In the genomic region with DNA sequence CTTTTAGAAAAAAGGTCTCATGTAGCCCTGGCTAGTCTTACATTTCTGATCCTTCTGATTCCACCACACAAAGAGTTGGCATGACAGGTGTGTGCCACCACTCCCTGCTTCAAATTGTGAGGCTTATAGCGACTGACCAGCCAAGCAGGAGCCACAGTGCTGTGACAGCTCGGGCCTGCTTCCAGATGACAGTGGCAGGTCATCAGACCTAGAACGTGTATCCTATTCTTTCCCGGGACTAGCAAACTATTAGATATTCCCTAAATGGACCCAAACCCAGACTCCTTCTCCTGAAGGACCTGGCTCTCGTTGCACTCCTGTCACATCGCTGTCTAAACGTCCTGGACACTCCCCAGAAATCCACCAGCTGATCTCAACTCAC, we compare ENCODE assay signal across 8 mouse cellular contexts. TPM values are rescaled to one million over a fixed set of nuclear protein-coding genes. Genes with fewer than 3 reads are reported as not detected.
DNase-seq lines count a peak whose midpoint lies in the region; ATAC-seq and TF ChIP-seq lines count a peak whose summit lies in the region.

No protein-coding gene starts in this region.

- ATAC-seq in lung, embryonic 14.5 days (ENCODE audit: insufficient read depth): no peak
- ATAC-seq in intestine, postnatal 0 days: no peak
- 0 out of 2 replicates have a peak, but pooled peaks have one; percentile 4 for ATAC-seq in neural tube, embryonic 15.5 days (ENCODE audit: low FRiP score)

- peak overlapping the region; percentile 95 for H3K9ac ChIP-seq in lung, embryonic 14.5 days
- peak overlapping the region; percentile 86 for H3K9ac ChIP-seq in intestine, postnatal 0 days (ENCODE audit: low read depth, low read length)
- H3K9ac ChIP-seq in neural tube, embryonic 15.5 days (replicated peaks): peak overlapping the region; percentile 98

- no peak for DNase-seq in lung, embryonic 14.5 days
- DNase-seq in lung, postnatal 14 days: no peak
- DNase-seq in adipocyte (ENCODE audit: low spot score): no peak
- no peak for DNase-seq in adrenal gland, postnatal 36 days
- DNase-seq in cerebellum, postnatal 4 days (ENCODE audit: low spot score in 2 of 2): no peak

- no peak for TF ChIP-seq POLR2A in embryonic fibroblast, embryonic 13.5 days (IDR thresholded peaks at IDR 0.05; ENCODE audit: low read depth, low read length)

- H3K27me3 ChIP-seq in lung, embryonic 14.5 days (ENCODE audit: insufficient read depth, low read length): no peaks in the 10 kb centered on the region
- H3K27me3 ChIP-seq in intestine, postnatal 0 days (replicated peaks; ENCODE audit: control insufficient read depth, insufficient read depth, low read length): no peaks in the 10 kb centered on the region
- no peaks in the 10 kb centered on the region for H3K27me3 ChIP-seq in neural tube, embryonic 15.5 days (replicated peaks)

- 16% methylated on average over 7 of the region's 7 CpGs for WGBS in lung, embryonic 14.5 days
- WGBS in intestine, postnatal 0 days: 6% methylated on average over 7 of the region's 7 CpGs
- 32% methylated on average over 7 of the region's 7 CpGs for WGBS in neural tube, embryonic 15.5 days

- no peak for TF ChIP-seq CTCF in lung, embryonic 14.5 days (IDR thresholded peaks at IDR 0.05; ENCODE audit: low read depth)
- TF ChIP-seq CTCF in embryonic fibroblast, embryonic 13.5 days (IDR thresholded peaks at IDR 0.05; ENCODE audit: borderline replicate concordance, insufficient read depth, low read length): no peak
- TF ChIP-seq CTCF in intestine, postnatal 0 days (IDR thresholded peaks at IDR 0.05; ENCODE audit: low read depth): no peak

- peaks cover 25% of the 10 kb centered on the region for H3K36me3 ChIP-seq in lung, embryonic 14.5 days (ENCODE audit: insufficient read depth)
- H3K36me3 ChIP-seq in intestine, postnatal 0 days (ENCODE audit: control insufficient read depth, insufficient read depth): peaks cover 11% of the 10 kb centered on the region; the same call in 1 of the 2 replicates
- peaks cover 11% of the 10 kb centered on the region for H3K36me3 ChIP-seq in neural tube, embryonic 15.5 days

- H3K4me1 ChIP-seq in lung, embryonic 14.5 days (ENCODE audit: insufficient read depth): peaks cover 14% of the 10 kb centered on the region
- peaks cover 3% of the 10 kb centered on the region; the same call in 1 of the 2 replicates for H3K4me1 ChIP-seq in embryonic fibroblast, embryonic 13.5 days (ENCODE audit: control insufficient read depth, insufficient read depth, low read length)
- H3K4me1 ChIP-seq in intestine, postnatal 0 days (replicated peaks; ENCODE audit: control insufficient read depth, insufficient read depth, low read length): peaks cover 16% of the 10 kb centered on the region; the same call in 1 of the 2 replicates
- peaks cover 43% of the 10 kb centered on the region for H3K4me1 ChIP-seq in neural tube, embryonic 15.5 days

- H3K27ac ChIP-seq in lung, embryonic 14.5 days (ENCODE audit: low read depth): peak overlapping the region; percentile 96
- H3K27ac ChIP-seq in embryonic fibroblast, embryonic 13.5 days (ENCODE audit: insufficient read depth, low read length): peak overlapping the region; percentile 84
- peak overlapping the region; percentile 98 for H3K27ac ChIP-seq in intestine, postnatal 0 days (ENCODE audit: low read depth, low read length)
- peak overlapping the region; percentile 87 for H3K27ac ChIP-seq in neural tube, embryonic 15.5 days (replicated peaks)

- H3K9me3 ChIP-seq in lung, embryonic 14.5 days (ENCODE audit: low read depth, low read length): no peaks in the 10 kb centered on the region
- H3K9me3 ChIP-seq in intestine, postnatal 0 days (ENCODE audit: control insufficient read depth): no peaks in the 10 kb centered on the region
- H3K9me3 ChIP-seq in neural tube, embryonic 15.5 days (replicated peaks): no peaks in the 10 kb centered on the region

- H3K4me2 ChIP-seq in lung, embryonic 14.5 days: peak overlapping the region; percentile 96
- H3K4me2 ChIP-seq in intestine, postnatal 0 days (replicated peaks; ENCODE audit: low read depth): peak overlapping the region; percentile 73
- H3K4me2 ChIP-seq in neural tube, embryonic 15.5 days: peak overlapping the region; percentile 92

- peak overlapping the region; percentile 98 for H3K4me3 ChIP-seq in lung, embryonic 14.5 days (ENCODE audit: low read depth, low read length)
- peak overlapping the region; percentile 71 for H3K4me3 ChIP-seq in embryonic fibroblast, embryonic 13.5 days (ENCODE audit: insufficient read depth, low read length)
- peak overlapping the region; percentile 75 for H3K4me3 ChIP-seq in intestine, postnatal 0 days (ENCODE audit: low read depth, low read length)
- peak overlapping the region; percentile 94 for H3K4me3 ChIP-seq in neural tube, embryonic 15.5 days (replicated peaks)

RNA-seq across cellular contexts. Expression of a gene that starts 0.8 kb away (rescaled TPM):
- polyA plus RNA-seq in lung, embryonic 14.5 days (2014; fragmentation: Nextera tagmentation; extraction: Ambion mirVana): 226 and 229 TPM in 2 replicates
- polyA plus RNA-seq in embryonic fibroblast, embryonic 13.5 days (2011; ENCODE audit: insufficient read length, low read depth, missing spikeins): 65.4 and 90.1 TPM in 2 replicates
- polyA plus RNA-seq in intestine, postnatal 0 days (2015; fragmentation: Nextera tagmentation; extraction: Ambion mirVana): 68.7 and 73.4 TPM in 2 replicates
- polyA plus RNA-seq in neural tube, embryonic 15.5 days (2015; fragmentation: Nextera tagmentation; extraction: Ambion mirVana): 229 and 235 TPM in 2 replicates
- 10 to 100 TPM; 58.0 to 73.4 TPM for total RNA-seq in adrenal gland, postnatal 36 days (2021)

RNA-seq across cellular contexts. Expression of a gene that starts 2.2 kb away (rescaled TPM):
- not detected in 2 replicates for polyA plus RNA-seq in lung, embryonic 14.5 days (2014; fragmentation: Nextera tagmentation; extraction: Ambion mirVana)
- polyA plus RNA-seq in embryonic fibroblast, embryonic 13.5 days (2011; ENCODE audit: insufficient read length, low read depth, missing spikeins): not detected in 2 replicates
- 1.4 and 1.6 TPM in 2 replicates for polyA plus RNA-seq in intestine, postnatal 0 days (2015; fragmentation: Nextera tagmentation; extraction: Ambion mirVana)
- 0.69 and 14.1 TPM in 2 replicates for polyA plus RNA-seq in neural tube, embryonic 15.5 days (2015; fragmentation: Nextera tagmentation; extraction: Ambion mirVana)
- 1 to 10 TPM in 1 of 2 experiments, under 1 TPM in 1; 0.56 to 1.3 TPM for total RNA-seq in adrenal gland, postnatal 36 days (2021)

RNA-seq across cellular contexts. Expression of a gene that starts 18.3 kb away (rescaled TPM):
- 0.59 and 1.4 TPM in 2 replicates for polyA plus RNA-seq in lung, embryonic 14.5 days (2014; fragmentation: Nextera tagmentation; extraction: Ambion mirVana)
- polyA plus RNA-seq in embryonic fibroblast, embryonic 13.5 days (2011; ENCODE audit: insufficient read length, low read depth, missing spikeins): not detected in 2 replicates
- 1.0 and 1.6 TPM in 2 replicates for polyA plus RNA-seq in intestine, postnatal 0 days (2015; fragmentation: Nextera tagmentation; extraction: Ambion mirVana)
- 0.26 and 0.41 TPM in 2 replicates for polyA plus RNA-seq in neural tube, embryonic 15.5 days (2015; fragmentation: Nextera tagmentation; extraction: Ambion mirVana)
- 1 to 10 TPM in 1 of 2 experiments, under 1 TPM in 1; 0.86 to 1.9 TPM for total RNA-seq in adrenal gland, postnatal 36 days (2021)

RNA-seq across cellular contexts. Expression of a gene that starts 24.3 kb away (rescaled TPM):
- polyA plus RNA-seq in lung, embryonic 14.5 days (2014; fragmentation: Nextera tagmentation; extraction: Ambion mirVana): 872 and 897 TPM in 2 replicates
- 846 and 907 TPM in 2 replicates for polyA plus RNA-seq in embryonic fibroblast, embryonic 13.5 days (2011; ENCODE audit: insufficient read length, low read depth, missing spikeins)
- polyA plus RNA-seq in intestine, postnatal 0 days (2015; fragmentation: Nextera tagmentation; extraction: Ambion mirVana): 2,516 and 2,539 TPM in 2 replicates
- 282 and 351 TPM in 2 replicates for polyA plus RNA-seq in neural tube, embryonic 15.5 days (2015; fragmentation: Nextera tagmentation; extraction: Ambion mirVana)
- 100 to 1,000 TPM; 490 to 574 TPM for total RNA-seq in adrenal gland, postnatal 36 days (2021)

RNA-seq across cellular contexts. Expression of a gene that starts 32.6 kb away (rescaled TPM):
- 717 and 734 TPM in 2 replicates for polyA plus RNA-seq in lung, embryonic 14.5 days (2014; fragmentation: Nextera tagmentation; extraction: Ambion mirVana)
- 500 and 534 TPM in 2 replicates for polyA plus RNA-seq in embryonic fibroblast, embryonic 13.5 days (2011; ENCODE audit: insufficient read length, low read depth, missing spikeins)
- 474 and 493 TPM in 2 replicates for polyA plus RNA-seq in intestine, postnatal 0 days (2015; fragmentation: Nextera tagmentation; extraction: Ambion mirVana)
- 488 and 542 TPM in 2 replicates for polyA plus RNA-seq in neural tube, embryonic 15.5 days (2015; fragmentation: Nextera tagmentation; extraction: Ambion mirVana)
- 100 to 1,000 TPM; 348 to 361 TPM for total RNA-seq in adrenal gland, postnatal 36 days (2021)
